Mouse (Mus musculus): ENCODE measurements at regions not wholly inside any gene's neighbourhood (a gene's known extent, or its start where the extent isn't known, plus 50 kb on each side); places are given as distances from the start of the nearest gene placed in this dataset.

DNA sequence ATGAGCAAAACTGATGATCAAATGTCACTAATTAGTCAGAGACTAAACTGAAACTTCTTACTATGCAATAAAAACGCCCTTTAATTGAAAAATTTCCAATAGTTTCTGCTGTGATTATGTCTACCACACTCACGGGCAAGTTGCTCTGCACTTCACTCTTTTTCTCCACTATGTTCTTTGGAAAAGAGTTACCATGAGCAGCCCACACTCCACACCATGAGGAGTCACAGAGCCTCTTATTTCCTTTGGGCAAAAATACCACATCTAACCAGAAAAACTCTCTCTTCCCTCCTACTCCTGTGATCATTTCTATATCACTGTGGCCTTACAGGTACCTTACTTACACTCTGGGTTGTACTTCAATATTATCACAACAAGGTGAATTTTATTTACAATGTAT, 174.7 kb downstream of the Gm11361 start:
- DNase-seq = no peak

DNA sequence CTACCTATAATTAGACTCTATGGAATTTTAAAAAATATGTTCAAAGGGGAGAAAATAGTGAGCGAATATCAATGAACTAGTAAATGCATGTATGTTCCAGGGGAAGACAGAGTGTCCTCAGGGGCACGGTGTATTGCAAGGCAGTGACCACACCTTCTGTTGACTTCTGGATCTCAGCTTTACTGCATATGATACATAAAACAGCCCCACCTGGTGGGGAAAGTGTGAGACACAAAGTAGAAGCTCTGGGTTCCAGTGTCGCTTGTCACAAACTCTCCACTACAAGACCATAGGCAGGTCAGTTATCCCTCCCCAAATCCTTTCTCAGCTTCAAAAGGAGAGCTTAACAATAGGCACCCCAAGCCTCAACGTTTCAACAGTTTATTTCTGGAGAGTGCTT, 168.8 kb downstream of the Gm11361 start:
- DNase-seq = no peak

DNA sequence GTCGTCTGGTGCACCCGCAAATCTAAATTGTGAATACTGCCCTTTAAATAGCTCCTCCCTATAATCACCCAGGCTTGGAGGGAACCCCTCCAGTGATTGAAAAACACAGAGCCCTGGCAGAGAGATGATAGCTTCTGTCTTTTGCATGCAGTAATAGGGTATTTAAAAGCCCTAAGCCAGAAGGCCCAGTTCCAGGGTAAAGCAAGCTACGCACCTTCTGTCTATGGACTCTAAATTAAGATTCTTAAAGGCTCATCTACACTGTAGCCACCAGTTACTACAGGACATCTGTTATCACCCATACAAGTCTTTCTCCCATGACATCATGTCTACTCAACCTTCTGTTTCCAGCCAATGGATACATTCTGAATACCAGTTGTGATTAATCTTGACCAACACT, 167.8 kb downstream of the Gm11361 start:
- DNase-seq = no peak

DNA sequence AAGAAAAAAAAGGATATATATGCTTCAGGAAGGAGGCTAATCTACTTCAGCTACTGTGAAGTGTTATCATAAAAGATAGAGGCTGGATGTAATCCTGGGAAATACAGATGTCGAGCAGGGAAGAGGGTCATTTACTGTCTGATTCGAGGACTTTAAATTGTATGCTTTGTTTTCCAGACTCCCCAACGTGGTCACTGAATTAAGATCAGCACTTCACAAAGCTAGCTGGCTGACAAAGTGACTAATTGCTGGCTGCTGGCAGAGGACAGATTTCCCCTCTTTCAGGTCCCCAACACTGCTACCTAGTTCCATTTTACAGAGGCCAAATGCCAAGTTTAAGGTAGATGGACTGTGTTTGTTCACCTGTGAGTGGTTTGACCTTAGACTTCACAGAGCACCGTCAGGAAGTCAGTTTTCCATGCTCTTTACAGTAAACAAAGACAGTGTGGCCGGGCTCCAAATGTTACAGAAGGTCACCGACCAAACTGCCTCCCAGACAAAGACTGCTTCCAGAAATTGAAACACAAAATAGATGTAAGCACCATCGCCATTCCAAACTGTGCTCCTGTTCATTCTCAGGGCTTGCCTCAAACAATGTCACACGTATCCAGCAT, 167.2 kb downstream of the Gm11361 start:
- no peak for DNase-seq

DNA sequence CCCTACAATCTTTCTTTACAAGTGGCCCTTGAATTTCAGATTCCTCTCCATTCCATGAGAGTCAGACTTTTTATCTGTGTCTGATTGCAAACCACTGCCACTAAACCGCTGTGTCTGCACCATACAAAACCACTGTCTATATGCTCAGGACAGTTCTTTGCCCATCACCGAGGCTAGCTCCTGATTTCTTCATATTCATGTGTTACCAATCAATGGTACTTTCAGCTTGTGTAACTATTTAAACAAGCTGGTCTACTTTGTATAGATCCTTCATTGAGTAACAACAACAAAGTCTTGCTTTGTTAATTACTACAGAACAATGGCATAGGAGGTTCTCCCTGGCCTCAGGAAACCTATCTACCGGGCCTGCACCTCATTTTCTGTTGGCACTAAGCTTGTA, 164.0 kb downstream of the Gm11361 start:
- DNase-seq = no peak

DNA sequence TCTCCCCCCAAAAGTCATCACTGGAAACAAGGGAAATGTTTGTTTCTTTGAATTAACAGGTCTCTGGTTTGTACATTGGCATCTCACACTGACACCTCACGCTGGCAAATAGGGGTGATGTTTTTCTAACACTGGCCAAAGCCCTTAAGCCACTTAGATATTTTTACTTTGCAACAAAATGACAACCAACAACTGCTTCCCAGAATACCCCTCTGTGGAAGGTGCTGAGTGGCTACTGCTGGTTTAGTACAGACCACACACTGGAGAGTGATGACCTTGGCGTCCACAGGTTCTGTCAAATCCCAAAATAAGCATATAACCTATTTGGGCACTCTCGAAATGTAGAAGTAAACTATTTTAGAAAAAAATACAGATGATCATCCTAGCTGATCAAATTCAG, 163.3 kb downstream of the Gm11361 start:
- no peak for DNase-seq

DNA sequence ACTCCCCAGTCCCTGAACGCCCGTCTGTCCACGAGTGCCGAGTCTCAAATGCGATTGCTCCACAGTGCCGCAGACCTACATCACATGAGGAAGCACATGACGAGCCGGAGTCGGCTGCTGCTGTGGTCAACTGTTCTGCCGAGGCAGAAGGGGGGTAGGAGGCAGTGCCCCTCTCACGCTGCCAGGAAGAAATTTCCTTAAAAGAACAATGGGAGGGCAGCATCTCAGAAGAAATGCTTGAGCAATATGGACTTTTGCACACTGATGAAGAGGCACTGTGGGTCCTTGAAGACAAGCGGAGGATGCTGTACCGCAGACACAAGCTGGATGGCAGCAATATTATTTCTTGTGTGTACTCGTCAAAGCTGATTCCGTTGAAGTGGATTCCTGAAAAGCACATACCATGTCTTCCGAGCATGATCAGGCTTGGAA, 162.6 kb downstream of the Gm11361 start:
- DNase-seq = peak; percentile 71

DNA sequence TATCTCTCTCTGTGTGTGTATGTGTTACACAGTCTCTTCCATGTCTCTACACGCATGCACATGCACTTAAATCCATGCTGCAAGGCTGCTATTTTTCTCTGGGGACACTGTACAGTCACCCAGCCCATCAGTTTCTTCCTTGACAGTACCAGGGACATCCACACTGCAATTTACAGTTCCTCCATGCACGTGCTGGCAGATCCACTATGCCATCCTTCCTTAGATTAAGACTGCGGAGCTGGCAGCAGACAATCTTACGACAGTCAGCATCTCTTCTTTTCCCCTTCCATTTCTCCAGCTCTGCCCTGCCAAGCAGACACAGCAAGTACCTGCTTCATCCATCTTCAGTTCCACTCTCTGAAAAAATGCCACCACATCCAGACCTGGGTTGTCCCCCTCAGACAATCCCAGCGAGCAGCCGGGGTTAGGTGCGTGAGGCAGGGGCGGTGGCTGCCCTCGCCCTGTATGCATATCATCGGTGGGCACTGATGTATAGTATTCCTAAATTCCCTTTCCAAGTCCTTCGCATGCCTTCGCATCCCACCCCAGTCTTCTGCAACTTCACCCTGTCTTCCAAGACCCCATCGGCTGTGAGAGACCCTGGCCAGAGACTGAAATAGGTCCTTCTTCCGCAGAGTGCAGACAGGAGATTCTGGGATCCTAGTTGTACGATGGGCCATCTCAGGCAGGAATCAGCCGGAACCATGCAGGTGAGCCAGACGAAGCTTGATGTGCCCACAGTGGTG, 161.8 kb downstream of the Gm11361 start:
- DNase-seq = peak; percentile 33

DNA sequence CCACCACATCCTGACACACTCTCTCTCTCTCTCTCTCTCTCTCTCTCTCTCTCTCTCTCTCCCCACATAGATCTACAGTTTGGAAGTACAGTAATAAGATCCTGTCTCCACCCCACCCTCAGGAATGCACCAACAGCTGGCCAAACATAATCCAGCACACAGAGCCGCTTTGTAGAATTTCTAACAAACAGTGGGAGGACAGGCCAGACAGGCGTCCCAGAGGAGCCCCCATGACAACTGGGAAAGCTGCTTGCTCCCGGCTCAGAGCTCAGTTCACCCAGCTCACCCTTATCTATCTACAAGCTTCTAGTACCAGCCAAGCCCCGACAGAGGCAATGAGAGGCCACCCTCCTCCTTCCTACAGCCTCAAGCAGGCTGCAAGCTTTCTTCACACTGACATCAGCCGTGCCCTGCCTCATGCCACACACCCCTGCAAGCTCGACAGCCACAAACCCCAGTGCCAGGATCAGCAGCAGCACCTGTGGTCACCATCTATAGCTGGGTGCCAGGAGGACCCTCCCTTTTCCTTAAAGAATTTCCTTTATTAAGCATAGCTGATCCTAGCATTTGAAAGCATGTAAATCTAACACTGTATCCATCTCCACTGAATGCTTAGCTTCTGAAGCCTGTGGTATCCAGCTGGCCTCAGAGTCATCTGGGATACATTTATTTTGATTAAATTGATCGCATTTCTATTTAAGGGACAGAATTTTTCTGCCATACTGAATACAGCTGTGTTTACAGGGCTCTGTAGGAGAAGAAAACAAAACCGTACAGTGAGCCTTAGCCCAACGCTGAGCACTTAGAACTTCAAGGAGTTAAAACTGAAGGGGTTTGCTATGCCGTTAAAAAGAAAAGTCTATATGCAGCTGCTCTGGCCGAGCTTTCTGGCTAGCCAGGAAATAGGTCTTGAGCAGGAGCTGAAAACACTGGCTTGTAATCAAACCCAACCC, 160.9 kb downstream of the Gm11361 start:
- DNase-seq = peak; percentile 43

DNA sequence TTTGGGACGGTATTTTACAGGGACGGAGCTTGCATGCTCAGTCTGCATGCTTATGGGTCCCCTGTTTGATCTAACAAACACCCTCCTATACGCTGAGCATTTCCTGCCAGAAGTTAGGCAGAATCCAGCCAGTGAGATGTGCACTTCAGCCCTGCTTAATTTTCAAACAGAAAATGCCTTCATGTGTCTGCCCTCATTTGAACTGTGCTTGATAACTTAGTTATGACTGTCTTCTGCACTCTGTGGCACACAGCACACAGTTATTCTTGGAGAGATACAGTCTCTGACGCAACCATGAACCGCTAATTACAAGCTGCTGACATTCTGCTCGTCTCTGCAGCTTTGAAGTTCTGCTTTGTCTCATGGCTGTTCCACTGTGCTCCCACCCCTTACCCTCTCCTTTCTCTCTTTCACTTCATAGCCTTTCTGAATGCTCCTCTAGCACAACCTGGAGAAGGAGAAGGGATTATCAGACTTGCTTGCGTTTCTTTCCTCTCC, 160.2 kb downstream of the Gm11361 start:
- DNase-seq = peak; percentile 31

DNA sequence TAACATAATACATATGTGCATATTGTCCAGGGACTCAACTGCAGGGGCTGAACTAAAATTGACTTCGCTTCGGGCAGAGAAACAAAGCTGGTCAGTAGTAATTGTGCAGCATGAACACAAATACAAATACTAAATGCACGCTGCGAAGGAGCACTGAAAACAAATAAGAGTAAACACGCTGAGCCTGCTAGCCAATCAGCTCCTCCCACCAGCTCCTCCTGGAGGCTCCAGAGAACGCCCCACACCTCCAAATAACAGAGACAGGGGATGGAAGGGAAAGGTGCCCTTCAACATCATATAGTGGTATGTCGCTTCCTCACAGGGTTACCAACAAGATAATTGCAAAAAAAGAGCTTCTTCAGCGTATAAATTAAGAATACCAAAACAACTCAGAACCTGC, 159.6 kb downstream of the Gm11361 start:
- DNase-seq = peak; percentile 25

DNA sequence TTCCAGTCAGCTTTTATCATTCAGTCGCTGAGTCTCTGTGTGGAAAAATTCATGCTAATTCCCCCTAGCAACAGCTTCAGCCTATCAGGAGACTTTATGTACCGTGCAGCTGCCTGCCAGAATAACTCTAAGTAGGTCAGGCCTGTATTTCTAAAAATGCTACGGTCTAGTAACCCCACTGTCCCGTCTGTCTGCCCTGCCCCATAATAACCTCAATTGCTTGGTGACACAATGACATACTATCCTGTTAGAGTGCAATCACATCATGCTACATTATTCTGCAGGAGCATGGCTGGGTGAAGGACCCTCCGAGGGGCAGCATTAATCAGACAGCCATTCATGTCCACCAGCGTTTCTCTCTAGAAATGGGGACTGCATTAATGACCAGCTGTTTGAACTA, 158.9 kb downstream of the Gm11361 start:
- peak; percentile 40 for DNase-seq

DNA sequence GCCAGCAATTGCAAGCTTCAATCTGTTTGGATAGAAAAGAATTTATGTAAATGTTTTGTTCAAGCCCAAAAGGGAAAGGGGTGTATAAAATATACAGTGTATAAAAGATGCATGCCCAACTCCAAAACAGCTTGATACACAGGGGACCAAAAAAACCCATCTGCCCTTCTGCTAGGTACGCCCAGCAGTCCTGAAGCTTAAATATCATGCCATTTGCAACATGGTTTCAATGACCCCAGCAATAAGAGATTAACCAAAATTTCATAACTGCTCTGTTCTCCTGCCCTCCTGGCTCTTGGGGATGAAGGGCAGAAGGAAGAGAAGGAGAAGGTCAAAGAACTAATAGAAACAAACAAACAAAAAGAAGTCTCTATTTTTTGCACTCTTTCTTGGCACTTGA, 158.4 kb downstream of the Gm11361 start:
- DNase-seq = no peak

DNA sequence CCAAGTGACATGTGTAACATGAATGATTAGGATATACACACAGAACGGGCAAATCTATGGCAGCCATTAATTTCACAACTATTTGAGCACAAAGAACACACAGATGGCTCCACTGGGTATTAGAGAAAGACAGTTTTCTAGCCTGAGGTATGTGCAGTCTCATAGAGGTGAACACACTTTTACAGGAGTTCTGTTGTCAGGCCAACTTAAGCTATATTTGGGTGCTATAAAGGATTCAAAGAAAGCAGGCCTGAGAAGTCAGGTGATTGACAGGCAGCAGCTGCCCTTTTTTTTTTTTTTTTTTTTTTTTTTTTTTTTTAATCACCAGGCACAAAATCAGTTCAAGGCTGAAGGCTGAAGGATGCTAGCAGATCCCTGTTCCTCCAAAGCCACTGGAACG, 153.0 kb downstream of the Gm11361 start:
- no peak for DNase-seq

DNA sequence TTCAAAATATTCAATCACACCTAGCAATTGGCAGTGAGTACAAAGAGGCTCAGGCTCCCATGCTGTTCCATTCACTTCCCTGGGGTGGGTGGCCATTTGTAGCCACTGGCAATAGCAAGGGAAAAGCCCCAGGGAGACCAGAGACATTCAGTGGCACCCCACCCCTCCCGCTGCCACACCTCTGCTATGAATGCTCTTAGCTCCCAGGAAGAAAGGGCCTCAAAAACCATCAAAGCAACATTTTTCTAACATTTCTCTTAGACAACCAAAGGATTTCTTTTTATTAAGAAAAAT, 152.2 kb downstream of the Gm11361 start:
- DNase-seq = no peak

DNA sequence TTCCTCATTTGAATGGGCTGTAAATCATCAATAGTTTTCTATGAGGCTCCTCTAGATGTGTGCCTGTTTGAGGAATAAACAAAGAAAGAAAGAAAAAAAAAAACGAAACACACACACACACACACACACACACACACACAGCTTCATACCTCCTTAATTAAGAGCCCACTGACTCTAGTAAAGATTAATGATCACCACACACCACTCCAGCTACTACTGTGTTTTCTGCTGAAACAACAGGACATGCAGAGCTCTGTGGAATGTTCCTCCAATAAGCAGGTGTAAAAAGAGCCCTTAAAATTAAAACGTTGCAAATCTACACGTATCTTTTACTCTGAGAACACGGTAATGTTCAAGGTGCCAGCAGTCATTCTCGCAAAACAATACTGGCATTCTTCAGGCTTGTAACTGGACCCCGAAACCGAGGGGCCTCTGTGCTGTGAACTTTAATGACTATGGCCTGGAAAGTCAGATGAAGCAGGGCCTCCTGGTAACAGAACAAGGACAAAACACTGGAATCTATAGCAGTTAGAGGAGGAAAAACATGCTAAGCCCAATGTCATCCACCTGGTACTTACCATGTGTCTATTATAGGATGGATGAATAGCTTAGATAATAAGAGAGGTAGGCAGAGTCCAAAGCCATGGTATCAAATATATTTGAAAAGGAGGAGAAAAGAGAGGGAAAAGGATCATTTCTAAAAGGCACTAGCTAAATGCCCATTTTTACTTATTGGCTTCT, 151.7 kb downstream of the Gm11361 start:
- DNase-seq = no peak

DNA sequence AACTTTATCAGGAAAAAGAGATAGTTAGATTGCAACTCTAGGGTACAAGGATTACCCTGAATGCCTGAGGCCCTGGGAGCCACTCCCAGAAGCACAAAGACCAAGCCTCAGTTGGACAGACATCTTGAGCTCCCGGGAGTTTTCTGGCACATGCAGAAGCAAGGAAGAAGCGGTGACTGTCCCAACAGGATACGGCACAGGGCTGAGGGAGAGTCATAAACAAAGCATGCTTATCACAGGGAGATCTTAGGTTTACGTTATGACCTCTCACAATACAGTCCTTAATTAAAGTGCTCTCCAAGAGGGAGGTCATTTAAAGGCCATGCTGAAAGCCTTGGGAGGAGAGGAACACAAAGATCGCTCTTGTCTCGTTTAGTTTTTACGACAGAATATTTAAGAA, 143.1 kb downstream of the Gm11361 start:
- DNase-seq = no peak

All from right cerebral cortex, postnatal 4 days (tissue).